Mouse (Mus musculus): Measurements from ENCODE around the gene Smoc1.

The Smoc1 gene

GRCm38 (mm10) chr12:81223276-81223675 lies 196.7 kb downstream of the Smoc1 start:
- DNase-seq (ENCODE audit: low spot score in 2 of 2): no peak

GRCm38 (mm10) chr12:81224843-81225242 lies 198.2 kb downstream of the Smoc1 start:
- no peak for DNase-seq (ENCODE audit: low spot score in 2 of 2)

GRCm38 (mm10) chr12:81225966-81226577 lies 199.5 kb downstream of the Smoc1 start:
- no peak for DNase-seq (ENCODE audit: low spot score in 2 of 2)

GRCm38 (mm10) chr12:81226590-81226989 lies 200.0 kb downstream of the Smoc1 start:
- DNase-seq (ENCODE audit: low spot score in 2 of 2): no peak

GRCm38 (mm10) chr12:81227767-81228460 lies 201.3 kb downstream of the Smoc1 start:
- DNase-seq (ENCODE audit: low spot score in 2 of 2): peak; percentile 35

- DNase-seq (ENCODE audit: low spot score in 2 of 2): no peak
Measured at GRCm38 (mm10) chr12:81233746-81234380, 207.3 kb downstream of the Smoc1 start.

GRCm38 (mm10) chr12:81235456-81236330 lies 209.1 kb downstream of the Smoc1 start:
- DNase-seq (ENCODE audit: low spot score in 2 of 2): no peak

Measured in frontal cortex, postnatal 25 days (tissue).